Mouse (Mus musculus) heart, adult 2 months (tissue): ENCODE results near the gene Anapc15-ps. TPM values are rescaled to one million over a fixed set of nuclear protein-coding genes. Genes with fewer than 3 reads are reported as not detected.

Experiments used
- DNase-seq, 2 experiments: peaks; one replicate each; pipeline ENCODE4 v3.0.0; 2021
- H3K27ac ChIP-seq: fragments of 200-600 bp; 2 replicates; pipeline ENCODE4 v1.8.1; 2022
- H3K27me3 ChIP-seq: fragments of 200-500 bp; 2 replicates; pipeline ENCODE4 v1.6.1; 2012; ENCODE audit warnings: mild to moderate bottlenecking, low read length, inconsistent platforms, mixed read lengths; ENCODE audit not compliant: control insufficient read depth, insufficient read depth
- H3K36me3 ChIP-seq: fragments of 200-500 bp; 2 replicates; pipeline ENCODE4 v1.6.1; 2012; ENCODE audit warnings: low read length, inconsistent platforms; ENCODE audit not compliant: control insufficient read depth, insufficient read depth
- H3K4me1 ChIP-seq: fragments of 200-500 bp; 2 replicates; pipeline ENCODE4 v1.6.1; 2011; ENCODE audit warnings: low read length; ENCODE audit not compliant: control insufficient read depth, insufficient read depth
- H3K4me3 ChIP-seq: fragments of 200-600 bp; 2 replicates; pipeline ENCODE4 v1.8.1; 2022
- H3K79me2 ChIP-seq: fragments of 200-500 bp; replicated peaks from 2 replicates; pipeline ENCODE4 v1.6.1; 2012; ENCODE audit warnings: mild to moderate bottlenecking, inconsistent platforms, low read length, moderate library complexity, mixed read lengths; ENCODE audit not compliant: control insufficient read depth, insufficient read depth
- H3K9ac ChIP-seq: fragments of 200-500 bp; 2 replicates; pipeline ENCODE4 v1.6.1; 2012; ENCODE audit warnings: low read depth, mild to moderate bottlenecking, control low read depth, inconsistent platforms, low read length, mixed read lengths
- CTCF ChIP-seq: fragments of 200-600 bp; IDR thresholded peaks from 2 replicates; pipeline ENCODE4 v1.8.1; 2022; ENCODE audit warnings: antibody characterized with exemption, mild to moderate bottlenecking, moderate library complexity
- EP300 ChIP-seq: fragments of 200-500 bp; IDR thresholded peaks from 2 replicates; pipeline ENCODE4 v1.6.1; 2011; ENCODE audit warnings: low read depth, low read length, control low read depth; ENCODE audit not compliant: insufficient read depth
- POLR2A ChIP-seq: fragments of 200-500 bp; IDR thresholded peaks from 2 replicates; pipeline ENCODE4 v1.6.1; 2011; ENCODE audit warnings: mild to moderate bottlenecking, low read depth, low read length, control low read depth; ENCODE audit not compliant: insufficient read depth
- WGBS: fragments of 180-500 bp; shearing (Covaris S2); methylation state at CpG from one replicate; pipeline ENCODE4 v1.1.7; 2018; 5-methylcytosine and 5-hydroxymethylcytosine counted together
- intact Hi-C: fragments of 180-260 bp; cut with DNase I; formaldehyde crosslinking; loops from one replicate; pipeline ENCODE4 v1.15.1; 2025
- polyA plus RNA-seq: library from polyadenylated mRNA; depleted of rRNA; stranded (reverse); fragments of >200 nt; gene quantifications from 2 replicates; pipeline ENCODE4 v1.2.3, GENCODE M21; 2012
- total RNA-seq, 2 experiments: library from RNA; stranded (reverse); gene quantifications; 2 replicates each; pipeline ENCODE4 v1.2.3; 2021

The Anapc15-ps gene
- total and polyA plus RNA-seq, 3 experiments: not detected

DNA sequence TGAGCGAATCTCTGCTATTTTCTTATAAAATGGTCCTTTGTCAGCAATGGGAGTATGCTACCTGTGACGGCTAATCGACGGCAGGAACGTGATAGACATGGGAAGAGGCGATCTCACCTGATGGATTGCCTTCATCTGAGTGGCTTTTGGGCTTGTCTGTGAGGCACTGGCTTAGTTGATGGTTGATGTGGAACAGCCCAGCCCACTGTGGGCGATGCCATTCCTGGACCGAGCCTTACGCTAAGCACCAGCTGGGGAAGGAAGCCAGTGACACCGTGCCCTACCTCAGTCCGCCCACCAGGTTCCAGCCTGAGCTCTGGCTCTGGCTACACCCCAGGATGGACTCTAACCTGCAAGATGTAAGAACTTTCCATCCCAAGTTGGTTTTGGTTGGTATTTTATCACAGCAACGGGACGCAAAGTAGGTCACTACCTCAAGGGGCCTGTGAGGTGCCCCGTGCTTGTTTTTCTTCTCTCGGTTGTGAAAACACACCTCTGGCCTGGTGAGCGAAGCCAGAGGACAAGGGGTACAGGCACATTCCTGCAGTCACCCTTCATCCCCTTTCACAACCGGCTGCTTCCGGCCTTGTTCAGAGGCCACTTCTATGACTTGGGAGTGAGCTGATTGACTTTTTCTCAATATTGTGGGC lies 22.5 kb upstream of the Anapc15-ps start:
- no peak for DNase-seq
- 74% methylated on average over 18 of the region's 18 CpGs for WGBS
- H3K79me2 ChIP-seq: no peaks in the 10 kb centered on the region
- no peaks in the 10 kb centered on the region for H3K36me3 ChIP-seq
- no peaks in the 10 kb centered on the region for H3K27me3 ChIP-seq
- peaks cover 3% of the 10 kb centered on the region for H3K4me1 ChIP-seq
- H3K9ac ChIP-seq: no peak overlapping the region
- no peak overlapping the region for H3K4me3 ChIP-seq
- intact Hi-C loops: no loop called here
- no peak overlapping the region for H3K27ac ChIP-seq
- TF ChIP-seq POLR2A (no peak), CTCF (no peak), EP300 (no peak)

DNA sequence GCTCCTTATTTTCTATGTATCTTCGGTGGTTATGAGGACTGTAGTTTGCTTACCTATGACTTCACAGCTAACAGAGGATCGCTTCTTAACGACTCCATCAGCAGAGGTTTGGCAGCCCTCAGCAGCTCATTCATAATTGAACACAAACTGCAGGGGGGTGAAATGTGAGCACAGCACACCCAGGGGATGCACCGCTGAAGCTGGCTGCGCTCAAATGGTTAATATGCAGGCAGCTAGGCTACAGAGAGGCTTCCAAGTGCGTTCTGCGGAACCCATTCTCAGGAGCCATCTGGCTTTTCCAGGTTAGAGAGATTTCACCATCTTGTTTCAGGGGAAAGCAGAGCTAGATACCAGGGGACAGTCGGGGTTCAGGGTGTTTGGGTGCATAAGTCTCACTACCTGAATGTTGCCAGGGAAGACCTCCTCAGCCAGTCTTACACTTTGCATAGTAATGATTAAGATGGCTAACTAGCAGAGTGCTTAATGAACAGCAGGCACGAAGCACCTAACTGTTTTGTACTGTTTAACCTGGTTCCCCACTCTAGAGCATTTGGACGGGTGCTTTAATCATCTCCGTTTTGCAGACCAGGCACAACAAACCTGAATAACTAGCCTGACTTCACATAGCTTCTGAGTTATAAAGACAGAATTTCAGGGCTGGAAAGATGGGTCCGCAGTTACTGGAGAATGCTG lies 21.5 kb upstream of the Anapc15-ps start:
- no peak for DNase-seq
- intact Hi-C loops: no loop called here
- no peaks in the 10 kb centered on the region for H3K27me3 ChIP-seq

DNA sequence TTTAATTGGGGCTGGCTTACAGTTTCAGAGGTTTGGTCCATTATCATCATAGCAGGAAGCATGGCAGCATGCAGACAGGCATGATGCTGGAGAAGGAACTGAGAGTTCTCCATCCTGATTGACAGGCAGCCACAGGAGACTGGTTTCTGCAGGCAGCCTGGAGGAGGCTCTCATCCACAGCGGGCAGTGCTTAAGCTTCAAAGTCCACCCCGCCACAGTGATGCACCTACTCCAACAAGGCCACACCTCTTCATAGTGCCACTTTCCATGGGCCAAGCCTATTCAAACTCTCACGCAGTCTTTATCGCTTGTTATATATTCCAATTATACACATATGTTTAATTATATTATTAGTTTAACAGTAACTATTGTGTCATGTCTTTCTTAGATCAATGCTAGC lies 18.1 kb upstream of the Anapc15-ps start:
- H3K4me1 ChIP-seq: peaks cover 2% of the 10 kb centered on the region; the same call in 1 of the 2 replicates
- no peak overlapping the region for H3K4me3 ChIP-seq
- H3K27me3 ChIP-seq: no peaks in the 10 kb centered on the region
- intact Hi-C loops: no loop called here
- no peak overlapping the region for H3K27ac ChIP-seq
- 93% methylated on average over 4 of the region's 4 CpGs for WGBS
- DNase-seq: no peak
- H3K36me3 ChIP-seq: no peaks in the 10 kb centered on the region
- no peak for TF ChIP-seq CTCF
- TF ChIP-seq POLR2A: no peak
- no peak for TF ChIP-seq EP300
- H3K9ac ChIP-seq: no peak overlapping the region
- no peaks in the 10 kb centered on the region for H3K79me2 ChIP-seq

More for the DNA sequence above, 21.5 kb upstream of the Anapc15-ps start:
- no peak for TF ChIP-seq EP300
- Histone ChIP-seq H3K9ac (no peak overlapping the region), H3K4me1 (peaks cover 3% of the 10 kb centered on the region), H3K79me2 (no peaks in the 10 kb centered on the region), H3K36me3 (no peaks in the 10 kb centered on the region), H3K27ac (no peak overlapping the region), H3K4me3 (no peak overlapping the region)
- 88% methylated on average over 12 of the region's 12 CpGs for WGBS

DNA sequence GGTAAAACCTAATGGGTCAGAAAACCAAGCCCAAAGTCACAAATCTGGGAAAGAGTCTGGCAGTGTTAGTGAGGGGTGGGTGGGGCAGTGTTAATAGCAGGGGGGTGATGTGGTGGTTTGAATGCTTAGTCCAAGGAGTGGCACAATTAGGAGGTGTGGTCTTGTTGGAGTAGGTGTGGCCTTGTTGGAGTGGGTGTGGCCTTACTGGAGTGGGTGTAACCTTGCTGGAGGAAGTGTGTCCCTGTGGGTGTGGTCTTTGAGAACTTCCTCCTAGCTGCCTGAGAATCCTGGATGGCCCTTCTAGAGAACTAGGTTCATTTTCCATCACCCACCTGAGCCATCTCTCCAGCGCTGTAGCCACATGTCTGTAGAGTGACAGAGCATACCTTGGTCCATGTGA lies 16.6 kb upstream of the Anapc15-ps start:
- Histone ChIP-seq H3K4me1 (no peaks in the 10 kb centered on the region), H3K79me2 (no peaks in the 10 kb centered on the region), H3K36me3 (no peaks in the 10 kb centered on the region), H3K27me3 (no peaks in the 10 kb centered on the region), H3K27ac (no peak overlapping the region), H3K9ac (no peak overlapping the region), H3K4me3 (no peak overlapping the region)
- WGBS: 94% methylated on average over 1 of the region's 1 CpGs
- TF ChIP-seq CTCF (no peak), EP300 (no peak), POLR2A (no peak)
- intact Hi-C loops: no loop called here
- DNase-seq: no peak

DNA sequence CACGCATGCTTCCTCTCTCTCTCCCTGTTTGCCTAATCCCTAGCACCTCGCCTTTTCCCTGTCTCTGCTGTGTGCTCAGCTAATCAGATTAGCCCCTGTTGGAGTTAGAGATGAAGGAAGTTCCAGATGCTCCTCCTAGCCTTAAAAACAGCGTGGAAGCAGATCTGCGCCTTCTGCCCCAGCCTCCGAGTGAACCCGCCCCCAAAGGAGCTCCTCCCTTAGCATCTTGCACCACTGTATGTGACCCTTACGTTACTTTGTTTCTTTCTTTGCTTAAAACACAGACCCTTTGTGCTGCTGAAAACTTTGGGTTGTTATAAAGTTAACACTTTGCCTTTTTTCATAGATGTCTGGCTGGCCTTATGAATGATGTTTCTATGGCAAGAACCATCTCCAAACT lies 15.8 kb upstream of the Anapc15-ps start:
- no peak overlapping the region for H3K9ac ChIP-seq
- H3K79me2 ChIP-seq: no peaks in the 10 kb centered on the region
- no peaks in the 10 kb centered on the region for H3K36me3 ChIP-seq
- intact Hi-C loops: no loop called here
- no peak for TF ChIP-seq CTCF
- no peak for TF ChIP-seq POLR2A
- TF ChIP-seq EP300: no peak
- 80% methylated on average over 7 of the region's 7 CpGs for WGBS
- no peaks in the 10 kb centered on the region for H3K4me1 ChIP-seq
- no peak overlapping the region for H3K4me3 ChIP-seq
- no peak overlapping the region for H3K27ac ChIP-seq
- DNase-seq: no peak
- no peaks in the 10 kb centered on the region for H3K27me3 ChIP-seq

DNA sequence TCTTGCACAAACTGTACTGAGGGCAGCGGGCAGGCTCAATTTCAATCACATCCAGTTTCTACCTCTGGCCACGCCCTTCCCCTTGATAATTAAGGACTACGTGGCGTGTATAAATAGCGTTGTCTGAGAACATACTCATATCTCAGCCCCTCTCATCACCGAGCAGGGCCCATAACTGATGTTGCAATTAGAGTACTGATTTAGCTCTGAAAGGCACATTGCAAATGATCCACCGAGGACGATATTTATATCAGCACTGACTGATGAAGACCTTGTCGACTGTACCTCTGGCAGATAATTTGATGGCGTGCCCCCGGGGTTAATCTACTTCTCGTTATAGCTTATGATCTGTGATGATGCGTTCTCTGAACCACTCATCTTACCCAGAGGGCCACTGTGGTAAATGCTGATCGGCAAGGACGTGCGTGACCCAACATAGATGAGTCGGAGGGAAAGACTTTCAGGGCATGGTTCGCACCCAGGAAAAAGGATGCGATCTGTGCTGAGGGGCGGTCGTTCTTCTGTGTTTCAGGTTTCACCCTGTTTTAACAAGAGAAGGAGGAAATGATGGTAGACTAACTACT lies 14.4 kb upstream of the Anapc15-ps start:
- intact Hi-C loops: no loop called here

More for the DNA sequence above, 14.4 kb upstream of the Anapc15-ps start:
- no peak overlapping the region for H3K9ac ChIP-seq
- H3K27me3 ChIP-seq: no peaks in the 10 kb centered on the region
- no peak overlapping the region for H3K4me3 ChIP-seq
- DNase-seq: no peak
- no peaks in the 10 kb centered on the region for H3K4me1 ChIP-seq
- 48% methylated on average over 21 of the region's 21 CpGs for WGBS
- no peak overlapping the region for H3K27ac ChIP-seq
- no peaks in the 10 kb centered on the region for H3K36me3 ChIP-seq
- H3K79me2 ChIP-seq: no peaks in the 10 kb centered on the region
- TF ChIP-seq CTCF: no peak
- TF ChIP-seq EP300: no peak
- no peak for TF ChIP-seq POLR2A
